In the genomic region with DNA sequence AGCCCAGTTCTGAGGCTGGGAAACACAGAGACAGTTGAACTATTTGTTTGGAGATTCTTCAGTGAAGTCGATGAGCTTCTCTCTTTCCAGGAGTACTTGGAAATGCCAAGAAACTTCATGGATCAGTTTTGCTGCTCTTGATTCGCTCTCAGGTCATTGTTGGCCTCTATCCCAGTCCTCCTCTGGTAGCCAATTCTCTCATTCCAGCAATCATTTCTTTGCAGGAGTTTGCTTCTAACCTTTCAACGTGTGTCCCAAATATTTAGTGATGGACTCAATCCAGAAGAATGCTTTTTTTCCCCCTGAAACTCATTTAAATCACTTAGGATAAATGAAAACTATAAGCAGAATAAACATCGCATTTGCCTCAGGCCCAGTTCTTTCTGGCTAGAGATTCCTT, we compare ENCODE assay signal across 29 mouse cellular contexts.
DNase-seq lines count a peak whose midpoint lies in the region; ATAC-seq and TF ChIP-seq lines count a peak whose summit lies in the region.
"Had no signal": no experiment of that assay in that cellular context is flagged by ENCODE, and none has a peak within 500 bp of the region (broad histone marks: within the 10 kb centered on the region; RNA-seq: fewer than 3 reads in every experiment).

No protein-coding gene starts in this region.

- no peak overlapping the region for H3K4me3 ChIP-seq in limb, embryonic 14.5 days (replicated peaks; ENCODE audit: low read length)
- no peak overlapping the region for H3K4me3 ChIP-seq in limb, embryonic 10.5 days
- H3K4me3 ChIP-seq in limb, embryonic 15.5 days: no peak overlapping the region
- H3K4me3 ChIP-seq in hindbrain, embryonic 13.5 days: no peak overlapping the region
- H3K4me3 ChIP-seq: erythroblast, embryonic 14.5 days; forebrain, embryonic 10.5 days; forebrain, embryonic 13.5 days; heart, adult 2 months; heart, embryonic 10.5 days; heart, embryonic 13.5 days; hindbrain, embryonic 15.5 days had no signal

- H3K36me3 ChIP-seq in limb, embryonic 14.5 days (ENCODE audit: control insufficient read depth, insufficient read depth, low read length): no peaks in the 10 kb centered on the region
- H3K36me3 ChIP-seq in limb, embryonic 10.5 days: no peaks in the 10 kb centered on the region
- H3K36me3 ChIP-seq in limb, embryonic 15.5 days: no peaks in the 10 kb centered on the region
- H3K36me3 ChIP-seq in hindbrain, embryonic 13.5 days: no peaks in the 10 kb centered on the region
- H3K36me3 ChIP-seq: forebrain, embryonic 10.5 days; heart, embryonic 10.5 days; heart, embryonic 13.5 days; hindbrain, embryonic 15.5 days had no signal

- DNase-seq in cerebellum, postnatal 10 days: peak; percentile 12 to 18
- DNase-seq in cerebellum, adult 11-12 months: no peak
- DNase-seq in limb, embryonic 14.5 days (ENCODE audit: low spot score): peak; percentile 76
- no peak for DNase-seq in limb, embryonic 10.5 days (ENCODE audit: low spot score)
- DNase-seq in brain, embryonic 14.5 days (ENCODE audit: low read depth): peak; percentile 1
- DNase-seq: adrenal gland, adult 8-10 months; adrenal gland, postnatal 36 days; B cell, adult 2 months; cerebellum, adult 11 months; cerebellum, adult 8-10 months; cerebellum, postnatal 25 days; embryo, embryonic 11 days; gastrocnemius, postnatal 10 days; gastrocnemius, postnatal 36 days; heart, adult 2 months; heart, postnatal 14 days; heart, postnatal 4 days had no signal

- peak overlapping the region; percentile 6; the same call in 1 of the 2 replicates for H3K27ac ChIP-seq in limb, embryonic 14.5 days (replicated peaks; ENCODE audit: low read depth, low read length)
- H3K27ac ChIP-seq in limb, embryonic 10.5 days: no peak overlapping the region
- H3K27ac ChIP-seq in limb, embryonic 15.5 days: 0 out of 2 replicates have a peak overlapping the region, but pooled peaks have one; percentile 22
- H3K27ac ChIP-seq in hindbrain, embryonic 13.5 days: no peak overlapping the region
- H3K27ac ChIP-seq: forebrain, embryonic 10.5 days; forebrain, embryonic 13.5 days; heart, adult 2 months; heart, embryonic 10.5 days; heart, embryonic 13.5 days; hindbrain, embryonic 15.5 days had no signal

- H3K9me3 ChIP-seq in limb, embryonic 14.5 days (ENCODE audit: control insufficient read depth, low read length): no peaks in the 10 kb centered on the region
- no peaks in the 10 kb centered on the region for H3K9me3 ChIP-seq in limb, embryonic 10.5 days (replicated peaks)
- H3K9me3 ChIP-seq in limb, embryonic 15.5 days: no peaks in the 10 kb centered on the region
- no peaks in the 10 kb centered on the region for H3K9me3 ChIP-seq in hindbrain, embryonic 13.5 days
- H3K9me3 ChIP-seq: forebrain, embryonic 10.5 days; forebrain, embryonic 13.5 days; heart, embryonic 10.5 days; heart, embryonic 13.5 days; hindbrain, embryonic 15.5 days had no signal

- no peak overlapping the region for H3K9ac ChIP-seq in limb, embryonic 14.5 days (ENCODE audit: low read depth, low read length, severe bottlenecking)
- H3K9ac ChIP-seq in limb, embryonic 15.5 days: no peak overlapping the region
- no peak overlapping the region for H3K9ac ChIP-seq in hindbrain, embryonic 13.5 days
- H3K9ac ChIP-seq: forebrain, embryonic 13.5 days; heart, embryonic 13.5 days; hindbrain, embryonic 15.5 days had no signal

- TF ChIP-seq CTCF in brain, embryonic 14.5 days (IDR thresholded peaks at IDR 0.05; ENCODE audit: borderline replicate concordance, extremely low read depth, insufficient read depth, insufficient read length): no peak

- H3K4me2 ChIP-seq in limb, embryonic 14.5 days (replicated peaks; ENCODE audit: low read depth, low read length, severe bottlenecking): no peak overlapping the region
- no peak overlapping the region for H3K4me2 ChIP-seq in limb, embryonic 15.5 days
- no peak overlapping the region for H3K4me2 ChIP-seq in hindbrain, embryonic 13.5 days
- H3K4me2 ChIP-seq: forebrain, embryonic 13.5 days; heart, embryonic 13.5 days; hindbrain, embryonic 15.5 days had no signal

- TF ChIP-seq POLR2A in limb, embryonic 14.5 days (IDR thresholded peaks at IDR 0.05; ENCODE audit: borderline replicate concordance, extremely low read depth, insufficient read depth, insufficient read length): no peak
- TF ChIP-seq POLR2A in brain, embryonic 14.5 days (IDR thresholded peaks at IDR 0.05; ENCODE audit: borderline replicate concordance, extremely low read depth, insufficient read depth, insufficient read length, poor library complexity, severe bottlenecking): no peak

- 63% methylated on average over 4 of the region's 4 CpGs for whole genome bisulfite sequencing in limb, embryonic 14.5 days
- WGBS in limb, embryonic 10.5 days: 86% methylated on average over 4 of the region's 4 CpGs
- WGBS in limb, embryonic 15.5 days: 56% methylated on average over 4 of the region's 4 CpGs
- 81% methylated on average over 4 of the region's 4 CpGs for WGBS in hindbrain, embryonic 13.5 days

- H3K4me1 ChIP-seq in limb, embryonic 14.5 days (ENCODE audit: control insufficient read depth, insufficient read depth, low read length): peaks cover 2% of the 10 kb centered on the region; the same call in 1 of the 2 replicates
- H3K4me1 ChIP-seq in limb, embryonic 10.5 days: peaks cover 17% of the 10 kb centered on the region; the same call in 1 of the 2 replicates
- H3K4me1 ChIP-seq in limb, embryonic 15.5 days: no peaks in the 10 kb centered on the region
- no peaks in the 10 kb centered on the region for H3K4me1 ChIP-seq in hindbrain, embryonic 13.5 days (replicated peaks)
- H3K4me1 ChIP-seq: forebrain, embryonic 10.5 days; forebrain, embryonic 13.5 days; heart, embryonic 10.5 days; hindbrain, embryonic 15.5 days had no signal

- ATAC-seq in limb, embryonic 14.5 days (ENCODE audit: low FRiP score, low read depth): no peak
- no peak for ATAC-seq in limb, embryonic 15.5 days (ENCODE audit: insufficient number of reproducible peaks, low FRiP score, low TSS enrichment, low read depth)
- no peak for ATAC-seq in hindbrain, embryonic 13.5 days (ENCODE audit: low FRiP score)
- no peak for ATAC-seq in CD4-positive, CD25-positive, alpha-beta regulatory T cell, adult 4 months
- ATAC-seq: activated CD4-positive, CD25-positive, alpha-beta regulatory T cell, adult 4 months; forebrain, embryonic 13.5 days; forebrain, embryonic 16.5 days; intestine, postnatal 0 days had no signal

- H3K27me3 ChIP-seq in limb, embryonic 14.5 days (ENCODE audit: control insufficient read depth, insufficient read depth, low read length): no peaks in the 10 kb centered on the region
- peaks cover 50% of the 10 kb centered on the region for H3K27me3 ChIP-seq in limb, embryonic 10.5 days (ENCODE audit: low read depth, poor library complexity, severe bottlenecking)
- H3K27me3 ChIP-seq in limb, embryonic 15.5 days: no peaks in the 10 kb centered on the region
- H3K27me3 ChIP-seq in hindbrain, embryonic 13.5 days: no peaks in the 10 kb centered on the region
- H3K27me3 ChIP-seq: forebrain, embryonic 13.5 days; heart, embryonic 13.5 days; hindbrain, embryonic 15.5 days had no signal

Comparison
In these comparisons a context has a peak if more than half of its experiments do, and no peak if none do; other contexts are left out.
1. DNase-seq: peak in cerebellum, postnatal 10 days (2 of 2), limb, embryonic 14.5 days (single experiment) and brain, embryonic 14.5 days (single experiment); none in cerebellum, adult 11-12 months (single experiment) and limb, embryonic 10.5 days (single experiment).
2. H3K27ac ChIP-seq: peak in limb, embryonic 14.5 days (single experiment) and limb, embryonic 15.5 days (single experiment); none in limb, embryonic 10.5 days (single experiment) and hindbrain, embryonic 13.5 days (single experiment).